Mouse (Mus musculus) lung, adult 2 months (tissue): ENCODE measurements at regions not wholly inside any gene's neighbourhood (a gene's known extent, or its start where the extent isn't known, plus 50 kb on each side); places are given as distances from the start of the nearest gene placed in this dataset.

Experiments
- CTCF ChIP-seq: fragments of 200-500 bp; IDR thresholded peaks from 2 replicates; pipeline ENCODE4 v1.5.1; 2011; ENCODE audit warnings: mild to moderate bottlenecking, low read length, control low read depth; ENCODE audit not compliant: insufficient read depth
- POLR2A ChIP-seq: fragments of 200-500 bp; IDR thresholded peaks from 2 replicates; pipeline ENCODE4 v1.6.1; 2011; ENCODE audit warnings: low read depth, mild to moderate bottlenecking, control low read depth, low read length, borderline replicate concordance; ENCODE audit errors: extremely low read depth

DNA sequence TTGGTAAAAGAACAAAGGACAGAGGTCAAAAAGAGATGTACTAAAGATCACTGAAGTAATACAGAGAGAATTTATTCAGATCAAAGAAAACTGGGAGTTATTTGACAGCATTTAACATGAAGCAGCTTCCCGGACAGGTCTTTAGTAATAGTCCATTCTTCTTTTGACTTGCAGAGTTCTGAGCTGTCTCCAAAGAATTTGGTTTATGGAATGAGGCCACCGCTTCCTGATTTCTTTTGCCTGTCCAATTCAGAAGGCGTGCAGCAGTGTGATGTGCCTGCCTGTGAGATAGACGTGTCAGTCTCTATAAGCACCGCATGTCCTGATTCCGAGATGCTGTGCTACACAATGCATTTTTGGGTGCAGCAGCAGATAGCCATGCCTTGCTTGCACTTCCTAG lies 265.0 kb upstream of the Slc35b3 start:
- TF ChIP-seq CTCF (no peak), POLR2A (no peak)
